Comparison of ENCODE assay signal across 12 mouse cellular contexts in genomic region chr9:107305012-107305411, GRCm38 (mm10). TPM values are rescaled to one million over a fixed set of nuclear protein-coding genes. Genes with fewer than 3 reads are reported as not detected.
A peak's percentile ranks its signal among the peaks of the same experiment; 100 is the strongest.
DNase-seq lines count a peak whose midpoint lies in the region; ATAC-seq lines count a peak whose summit lies in the region.
"Had no signal": no experiment of that assay in that cellular context is flagged by ENCODE, and none has a peak within 500 bp of the region (broad histone marks: within the 10 kb centered on the region; RNA-seq: fewer than 3 reads in every experiment).

No protein-coding gene starts in this region.

- H3K27me3 ChIP-seq in lung, embryonic 15.5 days, result no peaks in the 10 kb centered on the region
- no peaks in the 10 kb centered on the region for H3K27me3 ChIP-seq in intestine, embryonic 16.5 days (replicated peaks; ENCODE audit: control insufficient read depth, insufficient read depth, low read length)
- H3K27me3 ChIP-seq in stomach, embryonic 15.5 days (replicated peaks), result no peaks in the 10 kb centered on the region
- H3K27me3 ChIP-seq: forebrain, embryonic 13.5 days; liver, embryonic 15.5 days had no signal

- H3K4me1 ChIP-seq in lung, embryonic 15.5 days, result peaks cover 49% of the 10 kb centered on the region
- H3K4me1 ChIP-seq in intestine, embryonic 16.5 days (ENCODE audit: control insufficient read depth, insufficient read depth, low read length), result peaks cover 20% of the 10 kb centered on the region
- peaks cover 35% of the 10 kb centered on the region for H3K4me1 ChIP-seq in stomach, embryonic 15.5 days
- H3K4me1 ChIP-seq: forebrain, embryonic 13.5 days had no signal

- peak; percentile 36 for DNase-seq in kidney, adult 11 months
- no peak for DNase-seq in kidney, adult 8-10 months
- no peak for DNase-seq in lung, postnatal 25 days (ENCODE audit: low spot score)
- DNase-seq: cerebellum, adult 18-20 months; right cerebral cortex, postnatal 4 days had no signal

- no peaks in the 10 kb centered on the region for H3K9me3 ChIP-seq in lung, embryonic 15.5 days
- H3K9me3 ChIP-seq in intestine, embryonic 16.5 days (ENCODE audit: control insufficient read depth, low read length), result no peaks in the 10 kb centered on the region
- no peaks in the 10 kb centered on the region for H3K9me3 ChIP-seq in stomach, embryonic 15.5 days
- H3K9me3 ChIP-seq: forebrain, embryonic 13.5 days; liver, embryonic 15.5 days had no signal

- ATAC-seq in lung, embryonic 15.5 days (ENCODE audit: borderline replicate concordance, extremely low read depth, low FRiP score, low TSS enrichment), result no peak
- ATAC-seq in intestine, embryonic 16.5 days, result no peak
- no peak for ATAC-seq in stomach, embryonic 15.5 days (ENCODE audit: insufficient read depth, low FRiP score, low read depth)
- ATAC-seq in erythroid progenitor cell, adult 5-6 weeks (replicated peaks; ENCODE audit: low FRiP score, poor library complexity, severe bottlenecking), result no peak
- ATAC-seq: CD4-positive, CD25-positive, alpha-beta regulatory T cell, adult 4 months; forebrain, embryonic 13.5 days had no signal

- WGBS in lung, embryonic 15.5 days, result 68% methylated on average over 4 of the region's 4 CpGs
- 81% methylated on average over 4 of the region's 4 CpGs for whole genome bisulfite sequencing in intestine, embryonic 16.5 days
- WGBS in stomach, embryonic 15.5 days, result 73% methylated on average over 4 of the region's 4 CpGs

- H3K4me3 ChIP-seq in lung, embryonic 15.5 days, result no peak overlapping the region
- H3K4me3 ChIP-seq in intestine, embryonic 16.5 days (ENCODE audit: low read length), result no peak overlapping the region
- no peak overlapping the region for H3K4me3 ChIP-seq in stomach, embryonic 15.5 days (replicated peaks)
- H3K4me3 ChIP-seq: forebrain, embryonic 13.5 days; liver, embryonic 15.5 days had no signal

- H3K9ac ChIP-seq in lung, embryonic 15.5 days, result no peak overlapping the region
- no peak overlapping the region for H3K9ac ChIP-seq in intestine, embryonic 16.5 days (ENCODE audit: low read depth, low read length)
- no peak overlapping the region for H3K9ac ChIP-seq in stomach, embryonic 15.5 days
- H3K9ac ChIP-seq: forebrain, embryonic 13.5 days; liver, embryonic 15.5 days had no signal

- peaks cover 16% of the 10 kb centered on the region; the same call in 1 of the 2 replicates for H3K36me3 ChIP-seq in lung, embryonic 15.5 days
- peaks cover 14% of the 10 kb centered on the region; the same call in 1 of the 2 replicates for H3K36me3 ChIP-seq in intestine, embryonic 16.5 days (ENCODE audit: control insufficient read depth, insufficient read depth, low read length)
- peaks cover 19% of the 10 kb centered on the region for H3K36me3 ChIP-seq in stomach, embryonic 15.5 days

- H3K27ac ChIP-seq in lung, embryonic 15.5 days, result peak overlapping the region; percentile 92
- H3K27ac ChIP-seq in intestine, embryonic 16.5 days (ENCODE audit: low read length), result peak overlapping the region; percentile 42; the same call in 1 of the 2 replicates
- H3K27ac ChIP-seq in stomach, embryonic 15.5 days, result peak overlapping the region; percentile 89
- H3K27ac ChIP-seq: forebrain, embryonic 13.5 days had no signal

- no peak overlapping the region for H3K4me2 ChIP-seq in lung, embryonic 15.5 days
- no peak overlapping the region for H3K4me2 ChIP-seq in intestine, embryonic 16.5 days (ENCODE audit: low read depth, low read length)
- no peak overlapping the region for H3K4me2 ChIP-seq in stomach, embryonic 15.5 days
- H3K4me2 ChIP-seq: forebrain, embryonic 13.5 days had no signal

RNA-seq across cellular contexts. Expression of gene Cish, which starts 9.2 kb away (rescaled TPM):
- 15.4 and 16.4 TPM in 2 replicates for polyA plus RNA-seq in lung, embryonic 15.5 days (2015; fragmentation: Nextera tagmentation; extraction: Ambion mirVana)
- 17.5 and 19.9 TPM in 2 replicates for polyA plus RNA-seq in intestine, embryonic 16.5 days (2015; fragmentation: Nextera tagmentation; extraction: Ambion mirVana)
- 12.4 and 13.5 TPM in 2 replicates for polyA plus RNA-seq in stomach, embryonic 15.5 days (2015; fragmentation: Nextera tagmentation; extraction: Ambion mirVana)
- total RNA-seq in erythroid progenitor cell, adult 5-6 weeks (2015; ENCODE audit: low replicate concordance), result 5.9 and 23.4 TPM in 2 replicates
- total RNA-seq in erythroid progenitor cell, adult 5-6 weeks (2017; ENCODE audit: low replicate concordance), result 3.6 and 5.1 TPM in 2 replicates

RNA-seq across cellular contexts. Expression of gene Mapkapk3, which starts 15.3 kb away (rescaled TPM):
- polyA plus RNA-seq in lung, embryonic 15.5 days (2015; fragmentation: Nextera tagmentation; extraction: Ambion mirVana), result 13.3 and 17.8 TPM in 2 replicates
- 41.1 and 47.6 TPM in 2 replicates for polyA plus RNA-seq in intestine, embryonic 16.5 days (2015; fragmentation: Nextera tagmentation; extraction: Ambion mirVana)
- 35.3 and 38.0 TPM in 2 replicates for polyA plus RNA-seq in stomach, embryonic 15.5 days (2015; fragmentation: Nextera tagmentation; extraction: Ambion mirVana)
- 7.6 and 17.2 TPM in 2 replicates for total RNA-seq in erythroid progenitor cell, adult 5-6 weeks (2015; ENCODE audit: low replicate concordance)
- total RNA-seq in erythroid progenitor cell, adult 5-6 weeks (2017; ENCODE audit: low replicate concordance), result 10.0 and 15.7 TPM in 2 replicates

RNA-seq across cellular contexts. Expression of gene Hemk1, which starts 33.1 kb away (rescaled TPM):
- polyA plus RNA-seq in lung, embryonic 15.5 days (2015; fragmentation: Nextera tagmentation; extraction: Ambion mirVana), result 9.7 and 11.4 TPM in 2 replicates
- polyA plus RNA-seq in intestine, embryonic 16.5 days (2015; fragmentation: Nextera tagmentation; extraction: Ambion mirVana), result 11.2 and 11.8 TPM in 2 replicates
- polyA plus RNA-seq in stomach, embryonic 15.5 days (2015; fragmentation: Nextera tagmentation; extraction: Ambion mirVana), result 10.6 and 11.5 TPM in 2 replicates
- not detected in 2 replicates for total RNA-seq in erythroid progenitor cell, adult 5-6 weeks (2015; ENCODE audit: low replicate concordance)
- total RNA-seq in erythroid progenitor cell, adult 5-6 weeks (2017; ENCODE audit: low replicate concordance), result 0.15 and 3.9 TPM in 2 replicates

RNA-seq across cellular contexts. Expression of gene 6430571L13Rik, which starts 35.4 kb away (rescaled TPM):
- 0.47 and 0.79 TPM in 2 replicates for polyA plus RNA-seq in lung, embryonic 15.5 days (2015; fragmentation: Nextera tagmentation; extraction: Ambion mirVana)
- polyA plus RNA-seq in intestine, embryonic 16.5 days (2015; fragmentation: Nextera tagmentation; extraction: Ambion mirVana), result 0.21 and 0.26 TPM in 2 replicates
- polyA plus RNA-seq in stomach, embryonic 15.5 days (2015; fragmentation: Nextera tagmentation; extraction: Ambion mirVana), result 0.28 and 0.34 TPM in 2 replicates
- total RNA-seq in erythroid progenitor cell, adult 5-6 weeks (2015; ENCODE audit: low replicate concordance), result not detected in 2 replicates
- total RNA-seq in erythroid progenitor cell, adult 5-6 weeks (2017; ENCODE audit: low replicate concordance), result not detected in 2 replicates

Comparison
In these comparisons a context has a peak if more than half of its experiments do, and no peak if none do; other contexts are left out.
1. H3K27ac ChIP-seq: peak in every context shown above with its lines; median percentile 92 in lung, embryonic 15.5 days; 89 in stomach, embryonic 15.5 days; 42 in intestine, embryonic 16.5 days.